Mouse (Mus musculus) midbrain, postnatal 0 days (tissue): ENCODE results near the gene Plb1. TPM values are rescaled to one million over a fixed set of nuclear protein-coding genes. Genes with fewer than 3 reads are reported as not detected.

Source experiments
- ATAC-seq: fragments of 200-750 bp; cut with Nextera tagmentation; 2 replicates; pipeline ENCODE4 v1.8.0; 2017; ENCODE audit warnings: moderate number of reproducible peaks, mild to moderate bottlenecking, moderate TSS enrichment, moderate library complexity; ENCODE audit not compliant: low FRiP score
- DNase-seq: peaks from one replicate; pipeline ENCODE4 v3.0.0-alpha.2; 2015; ENCODE audit warnings: low spot score
- H3K27ac ChIP-seq: fragments of 300-500 bp; sonication (generic); 2 replicates; pipeline ENCODE4 v1.5.1; 2014; ENCODE audit warnings: low read depth, mild to moderate bottlenecking, low read length, mixed read lengths
- H3K27me3 ChIP-seq: fragments of 300-500 bp; sonication (generic); 2 replicates; pipeline ENCODE4 v1.6.1; 2014; ENCODE audit warnings: low read length, control low read depth, mixed read lengths; ENCODE audit not compliant: insufficient read depth
- H3K36me3 ChIP-seq: fragments of 300-500 bp; sonication (generic); 2 replicates; pipeline ENCODE4 v1.6.1; 2014; ENCODE audit warnings: low read length, control low read depth, mixed read lengths; ENCODE audit not compliant: insufficient read depth
- H3K4me1 ChIP-seq: fragments of 300-500 bp; sonication (generic); 2 replicates; pipeline ENCODE4 v1.6.1; 2014; ENCODE audit warnings: mild to moderate bottlenecking, control low read depth, antibody characterized with exemption, low read length, mixed read lengths; ENCODE audit not compliant: insufficient read depth
- H3K4me2 ChIP-seq: fragments of 300-500 bp; sonication (generic); 2 replicates; pipeline ENCODE4 v1.6.1; 2014; ENCODE audit warnings: low read depth, mild to moderate bottlenecking, low read length, mixed read lengths; ENCODE audit not compliant: poor library complexity, severe bottlenecking
- H3K4me3 ChIP-seq: fragments of 300-500 bp; sonication (generic); 2 replicates; pipeline ENCODE4 v1.5.1; 2014; ENCODE audit warnings: low read depth, mild to moderate bottlenecking, low read length, moderate library complexity
- H3K9ac ChIP-seq: fragments of 300-500 bp; sonication (generic); replicated peaks from 2 replicates; pipeline ENCODE4 v1.6.1; 2014; ENCODE audit warnings: mild to moderate bottlenecking, low read length, moderate library complexity, mixed read lengths; ENCODE audit not compliant: poor library complexity, severe bottlenecking
- H3K9me3 ChIP-seq: fragments of 300-500 bp; sonication (generic); 2 replicates; pipeline ENCODE4 v1.6.1; 2016; ENCODE audit warnings: low read length, control low read depth
- CTCF ChIP-seq: IDR thresholded peaks from 2 replicates; pipeline ENCODE4 v1.5.1; 2016; ENCODE audit warnings: antibody characterized with exemption, mild to moderate bottlenecking
- WGBS: fragments of 180-500 bp; shearing (Covaris S2); extraction: QIAGEN DNeasy Blood & Tissue Kit; methylation state at CpG from one replicate; pipeline ENCODE4 v1.1.7; 2014; 5-methylcytosine and 5-hydroxymethylcytosine counted together
- polyA plus RNA-seq: library from polyadenylated mRNA; unstranded; fragments of >200 nt; fragmentation: Nextera tagmentation; extraction: Ambion mirVana; gene quantifications from 2 replicates; pipeline ENCODE4 v1.2.1, GENCODE M21; 2015
- total RNA-seq: library from RNA; depleted of rRNA; stranded (reverse); fragments of >200 nt; gene quantifications from 2 replicates; pipeline ENCODE4 v1.2.3, GENCODE M21; 2014

Gene Plb1
- total and polyA plus RNA-seq, 2 experiments from 2014 or later = 0.11 to 0.60 TPM

DNA sequence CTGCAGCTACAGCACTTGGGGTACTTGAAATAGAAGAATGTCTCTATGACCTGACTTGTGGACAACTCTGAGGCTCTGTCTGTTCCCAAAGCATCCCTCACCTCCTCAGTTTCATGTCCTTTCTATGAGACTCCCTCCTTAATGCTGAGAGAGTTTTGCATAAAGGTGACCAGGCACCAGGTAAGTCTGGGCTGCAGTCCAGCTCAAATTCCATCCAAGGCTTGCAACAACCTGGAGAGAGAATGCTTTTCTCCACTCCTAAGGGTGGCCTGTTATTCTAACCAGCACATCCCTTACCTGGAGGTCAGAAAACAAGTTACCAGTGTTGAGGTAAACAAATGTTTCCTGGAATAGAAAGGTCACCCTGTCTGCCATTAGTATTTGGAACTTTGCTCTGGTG lies 159.8 kb downstream of the Plb1 start:
- no peak for DNase-seq

DNA sequence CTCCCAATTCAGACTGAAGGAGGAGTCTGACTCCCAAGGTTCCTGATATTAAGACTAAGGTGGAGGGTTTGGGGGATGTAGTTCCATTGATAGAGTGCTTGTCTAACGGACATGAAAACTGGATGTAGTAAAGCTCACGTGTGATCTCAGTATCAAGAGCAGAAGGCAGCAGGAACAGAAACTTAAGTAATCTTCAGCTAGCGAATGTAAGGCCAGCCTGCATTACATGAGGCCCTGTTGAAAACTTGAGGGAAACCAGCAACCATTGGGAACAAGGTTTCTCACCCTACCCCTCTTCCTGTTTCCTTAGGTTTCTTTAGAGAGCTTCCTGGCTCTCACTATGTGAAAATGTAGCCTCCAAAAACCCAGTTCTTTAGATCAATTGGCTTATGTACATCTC lies 162.1 kb downstream of the Plb1 start:
- Histone ChIP-seq H3K4me3 (no peak overlapping the region), H3K36me3 (no peaks in the 10 kb centered on the region), H3K27ac (no peak overlapping the region), H3K4me1 (0 out of 2 replicates have a peak, but pooled peaks cover 2% of the 10 kb centered on the region), H3K9me3 (no peaks in the 10 kb centered on the region), H3K4me2 (no peak overlapping the region), H3K27me3 (no peaks in the 10 kb centered on the region), H3K9ac (no peak overlapping the region)
- no peak for ATAC-seq
- no peak for TF ChIP-seq CTCF
- 83% methylated on average over 3 of the region's 3 CpGs for WGBS
- no peak for DNase-seq

More for the DNA sequence above, 159.8 kb downstream of the Plb1 start:
- 0 out of 2 replicates have a peak, but pooled peaks cover 2% of the 10 kb centered on the region for H3K4me1 ChIP-seq
- no peak overlapping the region for H3K4me2 ChIP-seq
- no peak for TF ChIP-seq CTCF
- no peak overlapping the region for H3K4me3 ChIP-seq
- ATAC-seq = no peak
- H3K27me3 ChIP-seq = no peaks in the 10 kb centered on the region
- H3K9me3 ChIP-seq = no peaks in the 10 kb centered on the region
- H3K27ac ChIP-seq = no peak overlapping the region
- H3K36me3 ChIP-seq = no peaks in the 10 kb centered on the region
- H3K9ac ChIP-seq = no peak overlapping the region

DNA sequence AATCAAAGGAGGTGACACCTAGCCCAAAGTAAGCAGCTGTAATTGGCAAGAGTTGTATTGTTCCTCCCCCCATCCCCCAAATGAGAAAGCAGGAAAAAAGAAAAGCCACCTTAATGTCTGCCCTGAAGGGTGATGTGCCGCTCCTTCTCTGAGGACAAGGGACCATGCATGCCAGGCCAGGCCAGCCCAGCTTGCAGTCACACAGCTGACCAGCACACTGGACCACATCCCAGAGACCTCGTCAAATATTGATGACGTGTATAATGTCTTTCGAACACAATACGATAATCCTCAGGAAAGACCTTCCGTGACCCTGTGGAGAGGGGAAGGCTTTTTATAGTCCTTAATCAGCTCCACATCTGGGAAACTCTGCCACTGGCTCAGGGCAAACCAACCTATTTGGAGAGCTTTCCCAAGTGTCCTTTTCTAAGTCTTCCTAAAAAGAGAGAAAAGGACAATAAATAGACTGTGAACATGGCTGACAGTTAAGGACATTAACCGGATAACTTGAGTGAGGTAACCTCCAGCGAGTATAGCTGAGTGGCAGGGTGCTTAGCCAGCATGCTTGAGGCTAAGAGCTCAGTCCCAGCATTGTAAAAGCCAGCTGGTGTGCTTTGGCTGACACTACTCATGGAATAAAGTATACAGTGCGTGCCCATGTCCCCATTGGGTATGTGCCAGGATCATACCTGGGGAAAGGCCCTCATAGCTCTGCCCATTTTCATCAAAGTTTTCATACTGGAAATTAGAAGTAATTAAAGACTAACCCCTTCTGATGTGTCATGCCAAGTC lies 162.8 kb downstream of the Plb1 start:
- 78% methylated on average over 9 of the region's 9 CpGs for WGBS
- no peak for TF ChIP-seq CTCF
- no peak for ATAC-seq
- Histone ChIP-seq H3K9ac (no peak overlapping the region), H3K36me3 (no peaks in the 10 kb centered on the region), H3K4me3 (no peak overlapping the region), H3K4me2 (no peak overlapping the region), H3K27me3 (no peaks in the 10 kb centered on the region), H3K4me1 (0 out of 2 replicates have a peak, but pooled peaks cover 2% of the 10 kb centered on the region), H3K9me3 (no peaks in the 10 kb centered on the region), H3K27ac (no peak overlapping the region)
- DNase-seq = no peak

DNA sequence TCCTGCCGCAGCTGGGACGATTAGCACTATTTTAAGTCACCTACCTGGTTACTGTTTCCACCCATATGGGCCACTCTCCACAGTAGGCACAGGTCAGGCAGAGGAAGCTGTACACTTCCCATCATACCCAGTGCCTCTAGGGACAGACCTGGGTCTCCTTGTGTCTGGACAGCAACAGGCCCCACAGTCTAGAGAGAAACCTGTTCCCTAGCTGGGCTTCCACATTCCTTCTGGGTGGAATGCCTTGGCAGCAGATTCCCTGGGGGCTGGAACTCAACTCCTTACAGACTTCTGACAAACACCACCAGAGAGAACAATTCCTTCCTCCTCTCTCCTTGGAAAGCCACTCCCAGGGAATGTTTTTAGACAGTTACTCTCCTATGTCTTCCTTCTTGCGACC lies 165.2 kb downstream of the Plb1 start:
- H3K4me1 ChIP-seq = 0 out of 2 replicates have a peak, but pooled peaks cover 2% of the 10 kb centered on the region
- no peak for DNase-seq
- H3K4me2 ChIP-seq = no peak overlapping the region
- ATAC-seq = no peak
- H3K4me3 ChIP-seq = no peak overlapping the region
- no peak for TF ChIP-seq CTCF
- no peaks in the 10 kb centered on the region for H3K36me3 ChIP-seq
- no peak overlapping the region for H3K9ac ChIP-seq
- H3K27me3 ChIP-seq = no peaks in the 10 kb centered on the region
- no peaks in the 10 kb centered on the region for H3K9me3 ChIP-seq
- 83% methylated on average over 3 of the region's 3 CpGs for WGBS
- no peak overlapping the region for H3K27ac ChIP-seq

DNA sequence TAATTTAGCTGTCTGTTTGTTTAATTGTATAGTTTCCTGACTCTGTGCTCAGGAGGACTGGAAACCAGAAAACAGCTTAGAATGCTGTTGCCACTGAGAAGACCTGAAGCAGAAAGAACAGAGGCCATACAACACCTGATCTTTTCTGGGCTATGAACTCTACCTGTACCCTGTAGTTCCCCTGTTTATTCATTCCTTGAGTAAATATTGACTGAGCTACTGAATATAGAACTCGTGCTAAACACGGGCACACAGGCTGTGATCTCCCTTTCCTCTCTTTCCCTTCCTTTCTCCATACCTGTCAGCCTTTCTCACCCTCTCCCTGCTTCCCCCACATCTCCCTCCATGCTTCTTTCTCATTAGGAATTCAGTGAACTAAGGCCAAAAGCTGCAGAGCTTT lies 168.4 kb downstream of the Plb1 start:
- TF ChIP-seq CTCF = no peak
- no peak overlapping the region for H3K27ac ChIP-seq
- WGBS = 64% methylated on average over 2 of the region's 2 CpGs
- no peak overlapping the region for H3K4me3 ChIP-seq
- no peak for DNase-seq
- no peak overlapping the region for H3K4me2 ChIP-seq
- ATAC-seq = no peak
- H3K27me3 ChIP-seq = no peaks in the 10 kb centered on the region
- H3K9ac ChIP-seq = no peak overlapping the region
- no peaks in the 10 kb centered on the region for H3K9me3 ChIP-seq
- H3K4me1 ChIP-seq = peaks cover 3% of the 10 kb centered on the region; the same call in 1 of the 2 replicates
- H3K36me3 ChIP-seq = no peaks in the 10 kb centered on the region
